Mouse (Mus musculus) right cerebral cortex, postnatal 36 days (tissue): ENCODE data around the gene Zfyve9.

Source experiments
- DNase-seq, 2 experiments: peaks; one replicate each; pipeline ENCODE4 v3.0.0; 2022; ENCODE audit warnings: low spot score in 2 of 2, mixed read lengths in 1 of 2

Zfyve9 gene

GRCm38 (mm10) chr4:108608651-108609050 is 171.9 kb downstream of the Zfyve9 start:
- DNase-seq, result no peak

- DNase-seq, result no peak
These were observed 178.7 kb downstream of the Zfyve9 start for GRCm38 (mm10) chr4:108601870-108602269.

GRCm38 (mm10) chr4:108598306-108598705 is 182.3 kb downstream of the Zfyve9 start:
- DNase-seq, result no peak

- DNase-seq, result no peak
These were observed 184.8 kb downstream of the Zfyve9 start for GRCm38 (mm10) chr4:108595785-108596184.

GRCm38 (mm10) chr4:108593376-108593775 is 187.2 kb downstream of the Zfyve9 start:
- no peak for DNase-seq
